Mouse (Mus musculus) G1E-ER4 (cell line): ENCODE results near the gene Fermt1. TPM values are rescaled to one million over a fixed set of nuclear protein-coding genes. Genes with fewer than 3 reads are reported as not detected.

ENCODE experiments used
- GATA1 ChIP-seq: IDR thresholded peaks from one replicate; pipeline ENCODE4 v1.8.0; 2012; ENCODE audit warnings: low read length, inconsistent platforms
- polyA plus RNA-seq: library from polyadenylated mRNA; stranded (reverse); fragments of >175 nt; gene quantifications from 2 replicates; pipeline ENCODE4 v1.2.3, GENCODE M21; 2012

The Fermt1 gene
- polyA plus RNA-seq, 1 experiment = not detected

DNA sequence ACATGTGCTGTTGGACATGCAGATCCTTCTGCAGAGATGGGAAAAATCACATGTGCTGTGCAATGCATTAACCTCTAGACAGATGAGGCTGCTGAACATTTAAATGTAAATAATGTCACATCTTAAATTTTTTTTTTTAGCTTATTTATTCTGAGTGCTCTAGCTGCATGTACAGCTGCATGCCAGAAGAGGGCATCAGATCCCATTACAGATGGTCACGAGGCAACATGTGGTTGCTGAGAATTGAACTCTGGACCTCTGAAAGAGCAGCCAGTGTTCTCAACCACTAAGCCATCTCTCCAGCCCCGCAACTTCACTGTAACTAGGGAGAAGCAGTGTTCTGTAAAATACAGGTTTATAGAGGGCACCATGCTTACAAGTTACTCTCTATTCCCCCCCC is 11.6 kb downstream of the Fermt1 start:
- no peak for TF ChIP-seq GATA1

DNA sequence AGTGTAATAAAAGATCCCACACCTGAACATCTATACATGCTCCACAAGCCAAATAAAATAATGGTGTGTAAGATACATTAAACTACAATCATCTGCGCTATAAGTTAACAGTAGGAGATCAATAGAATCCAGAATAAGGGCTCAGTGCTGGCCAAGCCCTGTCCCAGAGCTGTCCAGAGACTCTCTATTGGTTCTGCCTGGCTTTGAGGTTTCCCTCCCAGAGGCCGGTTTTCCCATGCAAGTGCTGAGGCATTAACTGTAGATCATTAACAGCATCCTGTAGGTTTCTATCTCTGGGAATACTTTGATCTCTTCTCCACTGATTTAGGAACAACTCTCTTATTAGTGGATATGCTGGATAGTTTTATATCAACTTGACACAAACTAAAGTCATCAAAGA is 16.7 kb downstream of the Fermt1 start:
- no peak for TF ChIP-seq GATA1

DNA sequence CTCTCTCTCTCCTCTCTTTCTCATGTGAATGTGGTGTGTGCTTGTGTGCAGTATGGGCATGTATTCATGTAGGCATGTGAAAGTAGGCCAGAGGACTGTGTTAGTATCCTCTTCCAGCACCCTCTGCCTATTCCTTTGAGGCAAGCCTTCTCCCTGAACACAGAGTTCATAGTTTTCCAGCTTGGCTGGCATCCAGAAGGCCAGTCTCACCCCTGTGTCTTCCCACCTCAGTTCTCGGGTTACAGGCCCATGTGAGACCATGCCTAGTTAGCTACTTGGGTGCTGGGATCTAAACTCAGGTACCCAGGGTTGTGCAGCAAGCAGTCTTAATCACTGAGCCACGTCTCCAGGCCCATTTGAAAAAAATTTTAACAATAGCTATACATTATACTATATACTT is 17.8 kb downstream of the Fermt1 start:
- TF ChIP-seq GATA1 = no peak

DNA sequence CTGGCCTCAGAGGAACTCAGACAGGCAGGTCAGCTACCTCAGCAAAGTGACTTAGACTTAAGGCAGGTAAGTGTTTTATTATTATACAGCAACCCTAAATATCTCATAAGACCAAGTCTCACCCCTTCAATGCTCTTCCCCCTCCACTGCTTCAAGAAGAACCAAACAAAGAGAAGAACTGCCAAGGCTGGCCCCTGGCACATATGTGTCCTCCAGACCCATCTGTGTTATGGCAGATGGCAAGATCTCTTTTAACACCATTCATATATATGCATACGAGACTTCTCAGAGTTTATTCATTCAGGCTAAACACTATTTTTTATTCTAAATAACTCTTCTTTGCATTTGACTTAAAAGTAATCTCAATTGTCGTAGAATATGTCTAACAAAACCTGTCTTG is 18.4 kb downstream of the Fermt1 start:
- no peak for TF ChIP-seq GATA1

DNA sequence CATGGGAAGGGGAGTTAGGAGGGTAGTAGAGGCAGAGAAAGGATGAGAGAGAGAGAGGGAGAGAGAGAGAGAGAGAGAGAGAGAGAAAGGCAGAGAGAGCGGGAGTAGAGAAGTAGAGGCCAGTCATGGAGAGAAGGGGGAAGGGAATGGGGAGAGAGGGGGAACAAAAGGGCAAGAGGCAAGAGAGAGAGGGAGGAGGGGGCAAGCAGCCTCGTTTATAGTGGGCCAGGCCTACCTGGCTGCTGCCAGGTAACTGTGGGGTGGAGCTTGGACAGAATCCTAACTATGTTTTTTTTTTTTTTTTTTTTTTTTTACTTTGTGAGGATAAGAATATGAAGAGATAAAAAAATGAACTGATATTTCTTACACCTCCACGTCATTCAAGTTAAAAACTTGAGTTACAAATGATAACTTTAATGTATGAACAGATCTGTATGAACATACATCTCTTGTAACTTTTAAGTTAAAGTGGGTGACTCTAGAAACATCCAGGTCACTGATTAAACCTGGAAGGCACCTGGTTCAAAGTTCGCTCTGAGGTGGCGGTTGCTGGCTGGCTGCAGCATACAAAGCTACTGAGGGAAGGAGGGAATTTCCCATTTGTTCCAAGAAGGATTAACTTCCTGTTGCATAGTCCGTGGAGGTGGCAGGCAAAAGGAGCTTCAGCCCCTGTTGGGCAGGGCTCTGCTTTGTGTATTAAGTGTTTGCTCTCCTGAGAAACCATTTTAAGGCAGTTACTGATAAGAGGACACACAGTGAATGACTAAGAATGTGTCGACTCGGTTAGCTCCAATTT is 22.2 kb downstream of the Fermt1 start:
- no peak for TF ChIP-seq GATA1

DNA sequence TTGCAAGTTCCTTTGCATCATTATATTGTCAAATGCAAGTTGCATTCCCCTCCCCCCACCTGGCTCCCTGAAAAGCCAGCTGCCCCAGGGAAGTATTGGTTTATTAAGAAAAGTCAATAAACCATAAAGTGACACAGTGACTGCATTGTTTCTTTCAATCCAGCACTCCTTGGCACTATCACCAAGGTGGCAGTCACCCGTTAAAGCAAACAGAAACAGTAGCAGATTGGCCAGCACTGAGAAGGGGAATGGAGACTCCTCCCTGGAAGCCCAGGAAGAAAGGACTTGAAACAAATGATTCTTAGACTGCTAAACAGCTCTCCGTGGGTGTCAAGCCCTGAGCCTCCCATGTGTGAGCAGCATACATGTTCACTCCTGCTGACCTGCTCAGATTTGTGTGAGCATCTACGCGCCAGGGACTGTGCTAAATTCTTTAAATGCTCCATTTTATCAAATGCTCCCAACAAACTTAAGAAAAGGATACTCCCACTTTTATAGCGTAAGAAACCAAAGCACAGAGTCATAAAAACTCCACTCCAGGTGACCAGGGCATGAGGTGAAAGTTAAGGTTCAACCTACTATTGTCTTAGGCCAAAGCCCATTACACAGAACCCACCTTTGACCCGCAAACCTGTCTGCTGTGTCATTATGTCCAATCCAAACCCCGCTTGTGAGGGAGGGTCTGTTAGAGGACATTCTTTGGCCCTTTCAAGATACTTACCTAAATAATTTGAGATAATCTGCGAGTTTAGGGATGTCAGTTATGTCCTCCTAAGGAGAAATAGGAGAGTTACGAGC is 23.4 kb downstream of the Fermt1 start:
- TF ChIP-seq GATA1 = no peak

DNA sequence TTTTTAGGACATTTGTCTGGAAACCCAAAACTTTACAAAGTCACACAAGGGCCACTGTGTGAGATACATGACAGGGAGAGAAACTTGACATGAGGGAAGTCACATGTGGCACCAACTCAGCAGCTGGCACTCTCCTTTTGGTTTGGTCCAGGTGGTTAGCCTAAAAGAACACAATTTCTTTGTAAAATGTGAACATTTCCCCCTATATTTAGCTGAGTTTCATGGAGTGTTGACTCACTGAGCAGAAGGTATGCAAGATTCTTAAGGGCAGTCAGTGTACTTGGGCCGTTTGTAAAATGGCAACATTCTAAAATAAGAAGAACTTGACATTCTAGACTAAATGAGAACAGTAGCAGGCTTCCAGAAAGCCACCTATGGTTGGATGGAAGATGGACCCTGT is 30.9 kb downstream of the Fermt1 start:
- TF ChIP-seq GATA1 = no peak

DNA sequence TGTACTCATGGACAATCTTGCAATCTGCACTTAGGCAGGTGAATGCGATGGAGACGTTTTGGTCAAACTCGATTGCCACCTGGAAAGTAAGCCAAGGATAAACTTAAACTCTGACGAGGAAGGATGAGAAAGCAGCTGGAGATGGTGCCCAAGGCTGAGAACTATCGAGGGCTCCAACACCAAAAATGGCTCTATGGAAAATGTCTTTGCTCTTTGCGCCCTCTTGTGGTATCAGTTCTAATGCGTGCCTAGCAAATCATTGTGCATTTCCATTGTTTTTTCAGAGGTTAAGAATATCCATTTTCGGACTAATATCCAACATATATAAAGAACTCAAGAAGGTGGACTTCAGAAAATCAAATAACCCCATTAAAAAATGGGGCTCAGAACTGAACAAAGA is 38.9 kb downstream of the Fermt1 start:
- TF ChIP-seq GATA1 = no peak

DNA sequence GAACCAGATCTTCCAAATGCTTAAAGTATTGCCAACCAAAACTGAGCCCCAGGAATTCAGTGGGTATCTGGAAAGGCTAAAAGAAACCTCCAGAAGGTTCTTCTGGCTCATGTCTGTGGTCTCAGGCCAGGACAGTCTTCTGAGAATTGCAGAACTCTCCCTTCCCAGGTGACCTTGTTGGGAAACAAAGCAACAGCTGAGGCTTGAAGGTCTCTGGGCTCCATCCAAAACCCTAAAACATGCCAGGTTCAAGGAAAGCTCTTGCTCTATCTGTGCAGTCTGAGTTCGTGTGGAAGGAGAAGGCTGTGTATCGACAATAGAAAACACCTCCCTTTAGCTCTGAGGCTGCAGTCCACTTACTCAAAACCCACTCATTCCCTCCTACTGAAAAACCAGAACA is 40.7 kb downstream of the Fermt1 start:
- no peak for TF ChIP-seq GATA1

DNA sequence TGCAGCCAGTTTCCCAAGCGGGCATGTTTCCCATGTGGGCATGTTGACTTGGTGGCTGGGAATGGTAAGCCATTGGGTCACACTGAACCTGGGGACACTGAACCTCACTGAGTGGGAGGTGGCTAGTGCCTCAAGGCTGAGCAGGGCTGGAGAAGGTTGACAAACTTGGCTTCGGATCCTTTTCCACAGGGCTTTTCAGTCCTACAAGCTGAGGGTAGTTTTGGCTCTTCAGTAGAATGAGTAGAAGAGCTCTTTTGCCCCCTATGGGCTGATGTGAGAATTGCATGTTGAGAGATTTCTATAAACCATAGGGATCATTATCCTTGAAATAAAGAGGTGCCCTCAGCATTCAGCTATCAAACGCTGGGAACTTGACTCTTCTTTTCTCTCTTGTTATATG is 42.2 kb downstream of the Fermt1 start:
- TF ChIP-seq GATA1 = no peak

DNA sequence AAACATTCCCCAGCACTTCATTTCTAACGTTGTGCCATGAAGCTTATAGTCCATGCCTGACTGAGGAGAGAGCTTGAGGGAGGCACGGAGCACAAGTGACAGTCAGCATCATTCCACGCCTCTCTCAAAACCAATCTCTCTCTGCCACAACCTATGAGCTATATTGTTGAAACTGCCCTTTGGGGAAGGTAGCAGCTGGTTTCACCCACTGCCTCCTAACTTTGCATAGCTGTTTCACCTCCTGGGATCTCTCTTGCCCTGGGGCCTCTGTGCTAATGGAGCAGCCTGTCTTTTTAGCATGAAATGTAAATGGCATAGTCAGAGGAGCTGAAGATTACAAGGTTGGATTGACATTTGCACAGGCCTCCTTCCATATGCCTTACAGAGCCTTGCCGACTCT is 43.6 kb downstream of the Fermt1 start:
- TF ChIP-seq GATA1 = no peak

DNA sequence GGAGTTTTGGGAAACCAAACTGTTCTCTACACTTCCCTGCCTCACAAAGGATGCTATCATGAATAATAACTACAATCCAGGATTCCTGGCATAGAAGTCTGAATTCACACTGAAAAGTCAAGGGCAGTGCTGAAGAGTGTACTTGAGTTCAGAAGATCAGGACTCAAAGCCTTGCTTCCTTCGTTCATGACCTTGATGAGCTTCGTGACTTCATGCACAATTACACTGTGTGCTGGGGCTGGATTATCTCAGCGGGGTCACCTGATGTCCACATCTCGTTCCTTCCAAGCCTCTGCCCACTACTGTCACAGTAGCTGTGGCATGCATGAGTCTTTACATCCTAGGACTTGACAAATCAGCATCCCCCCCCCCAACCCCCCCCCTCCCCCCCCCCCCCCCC is 44.1 kb downstream of the Fermt1 start:
- TF ChIP-seq GATA1 = no peak

DNA sequence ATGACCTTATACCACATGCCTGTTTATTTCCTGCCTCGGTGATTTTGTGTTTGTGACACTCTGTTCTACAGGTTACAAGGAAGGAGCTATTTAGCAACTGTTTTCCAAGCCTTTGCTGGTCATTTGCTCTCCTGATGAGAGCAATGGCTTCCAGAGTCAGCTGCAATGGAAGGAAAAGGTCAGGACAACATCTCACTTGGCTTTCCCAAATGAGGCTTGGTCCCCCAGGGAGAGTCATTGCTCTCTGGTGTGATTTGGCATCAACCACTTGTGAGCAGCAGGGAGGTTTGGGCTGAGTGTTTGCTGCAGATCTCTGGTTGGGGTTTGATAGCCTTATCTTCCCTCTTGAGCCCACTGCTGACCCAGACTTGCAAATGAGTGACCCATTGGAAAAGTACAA is 45.1 kb downstream of the Fermt1 start:
- no peak for TF ChIP-seq GATA1

DNA sequence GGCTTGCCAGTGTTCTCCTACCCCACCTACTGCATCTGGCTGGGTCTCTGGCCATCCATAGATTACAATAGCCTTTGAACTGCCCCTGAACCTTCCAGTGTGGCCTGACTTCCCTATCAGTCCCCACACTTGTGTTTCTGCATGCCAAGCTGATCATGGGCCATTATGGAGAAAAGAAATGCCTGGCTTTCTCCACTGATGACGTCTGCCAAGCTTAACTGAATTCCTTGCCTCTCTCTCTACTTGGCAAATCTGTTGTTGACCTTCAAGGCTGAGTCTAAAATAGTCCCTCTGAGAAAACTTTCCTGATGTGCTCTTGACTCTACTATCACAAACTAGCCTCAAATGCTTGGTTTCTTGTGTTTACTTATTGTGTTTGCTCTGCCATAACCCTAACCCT is 47.5 kb downstream of the Fermt1 start:
- TF ChIP-seq GATA1 = no peak

DNA sequence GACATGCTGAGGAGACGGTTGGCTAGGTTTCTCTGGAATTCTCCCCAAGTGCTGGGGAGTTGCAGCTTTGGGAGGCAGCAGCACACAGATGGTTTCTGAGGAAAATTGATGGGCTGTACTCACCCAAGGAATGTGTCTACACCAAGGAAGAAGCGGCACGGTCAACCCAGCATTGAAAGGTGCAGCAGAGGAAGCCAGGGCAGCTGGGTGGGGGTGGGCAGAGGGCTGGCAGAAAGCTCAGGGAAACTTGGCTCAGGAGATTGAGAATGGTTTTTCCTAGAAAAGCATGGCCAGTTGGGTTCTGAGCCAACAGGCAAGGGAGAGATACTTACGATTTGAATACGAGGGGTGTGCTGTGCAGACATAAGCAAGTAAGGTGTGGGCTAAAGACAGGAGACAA is 51.9 kb downstream of the Fermt1 start:
- no peak for TF ChIP-seq GATA1

DNA sequence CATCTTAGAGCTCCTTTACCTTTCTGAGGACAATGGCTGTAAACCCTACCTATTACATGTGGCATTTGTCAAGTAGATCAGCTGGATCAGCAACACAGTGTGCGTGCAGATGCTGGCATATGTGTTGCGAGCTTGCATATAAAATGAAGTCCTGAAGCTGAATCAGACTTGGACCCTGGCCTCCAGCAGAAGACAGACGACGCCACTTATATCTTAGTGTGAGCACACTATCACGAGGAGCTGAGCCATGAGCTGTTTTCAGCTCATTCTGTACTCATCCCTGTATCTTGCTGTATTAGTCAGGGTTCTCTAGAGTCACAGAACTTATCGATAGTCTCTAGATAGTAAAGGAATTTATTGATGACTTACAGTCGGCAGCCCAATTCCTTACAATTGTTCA is 60.4 kb downstream of the Fermt1 start:
- no peak for TF ChIP-seq GATA1
